Mouse (Mus musculus): ENCODE results near the gene Krr1. TPM values are rescaled to one million over a fixed set of nuclear protein-coding genes. Genes with fewer than 3 reads are reported as not detected.
A peak's percentile ranks its signal among the peaks of the same experiment; 100 is the strongest.

Krr1 gene
- polyA plus RNA-seq, 1 experiment = 3.1 TPM

GRCm38 (mm10) chr10:111971929-111972328 lies 535 bp upstream of the Krr1 start:
- H3K4me1 ChIP-seq (ENCODE audit: control insufficient read depth, insufficient read depth, insufficient read length) = peaks cover 2% of the 10 kb centered on the region; the same call in 1 of the 2 replicates
- 88% methylated on average over 3 of the region's 3 CpGs for WGBS
- H3K36me3 ChIP-seq (ENCODE audit: control insufficient read depth, insufficient read depth, low read length) = 0 out of 2 replicates have a peak, but pooled peaks cover 2% of the 10 kb centered on the region
- H3K4me3 ChIP-seq (ENCODE audit: extremely low read depth, insufficient read depth, insufficient read length) = no peak overlapping the region
- no peaks in the 10 kb centered on the region for H3K27me3 ChIP-seq (ENCODE audit: control insufficient read depth, insufficient read depth, low read length)
- DNase-seq (ENCODE audit: low read depth in 1 of 2, low spot score in 2 of 2) = no peak
- no peak overlapping the region for H3K27ac ChIP-seq (ENCODE audit: insufficient read depth, low read length)
- TF ChIP-seq POLR2A (IDR thresholded peaks at IDR 0.05; ENCODE audit: low read depth, low read length) = no peak
- no peak for TF ChIP-seq CTCF (IDR thresholded peaks at IDR 0.05; ENCODE audit: extremely low read depth, insufficient read depth, insufficient read length, insufficient replicate concordance)

DNA sequence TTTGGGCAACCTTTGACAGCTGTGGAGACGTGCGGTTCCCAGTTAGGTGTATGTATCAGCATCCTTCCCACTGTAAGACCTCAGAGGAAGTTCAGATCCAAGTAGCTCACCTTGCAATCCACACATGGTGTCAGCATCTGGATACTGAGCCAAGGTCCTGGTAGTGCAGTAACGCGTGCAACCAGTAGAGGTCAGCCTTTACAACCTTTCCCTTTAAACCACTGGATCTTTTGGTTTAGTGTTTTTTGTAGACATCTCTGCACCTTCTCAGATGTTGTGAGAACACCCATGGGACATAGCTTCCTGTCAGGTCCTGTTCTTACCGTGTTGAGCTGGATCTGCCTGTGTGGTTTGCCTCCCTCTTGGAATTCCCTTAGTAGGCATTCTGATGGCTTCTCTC lies 5.1 kb downstream of the Krr1 start:
- Histone ChIP-seq H3K4me3 (ENCODE audit: extremely low read depth, insufficient read depth, insufficient read length) (no peak overlapping the region), H3K27ac (ENCODE audit: insufficient read depth, low read length) (no peak overlapping the region), H3K4me1 (ENCODE audit: control insufficient read depth, insufficient read depth, insufficient read length) (peaks cover 2% of the 10 kb centered on the region; the same call in 1 of the 2 replicates), H3K27me3 (ENCODE audit: control insufficient read depth, insufficient read depth, low read length) (no peaks in the 10 kb centered on the region), H3K36me3 (ENCODE audit: control insufficient read depth, insufficient read depth, low read length) (peaks cover 24% of the 10 kb centered on the region)
- TF ChIP-seq POLR2A (IDR thresholded peaks at IDR 0.05; ENCODE audit: low read depth, low read length) (no peak), CTCF (IDR thresholded peaks at IDR 0.05; ENCODE audit: extremely low read depth, insufficient read depth, insufficient read length, insufficient replicate concordance) (peak; percentile 80; the same call in 1 of the 2 replicates)
- 37% methylated on average over 5 of the region's 5 CpGs for WGBS
- DNase-seq (ENCODE audit: low read depth in 1 of 2, low spot score in 2 of 2) = peak in 1 of 2 experiments; percentile 54

DNA sequence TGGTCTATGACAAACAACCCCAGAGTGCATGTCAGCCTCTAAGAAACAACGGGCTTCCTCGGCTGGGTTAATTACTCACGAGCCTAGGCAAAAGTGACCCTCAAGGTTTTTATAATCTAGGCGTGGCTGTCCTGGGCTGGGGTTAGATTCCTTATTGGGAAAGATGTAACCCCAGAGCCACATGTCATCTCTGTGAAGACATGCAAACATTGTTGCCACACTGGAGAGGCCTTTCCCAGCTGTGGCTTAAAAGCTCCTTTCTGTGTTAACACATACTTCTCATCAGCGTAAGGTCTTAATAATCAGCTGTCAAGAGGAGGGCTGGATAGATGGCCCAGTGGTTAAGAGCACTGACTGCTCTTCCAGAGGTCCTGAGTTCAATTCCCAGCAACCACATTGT lies 10.6 kb downstream of the Krr1 start:
- peaks cover 50% of the 10 kb centered on the region for H3K36me3 ChIP-seq (ENCODE audit: control insufficient read depth, insufficient read depth, low read length)
- no peaks in the 10 kb centered on the region for H3K27me3 ChIP-seq (ENCODE audit: control insufficient read depth, insufficient read depth, low read length)
- H3K4me3 ChIP-seq (ENCODE audit: extremely low read depth, insufficient read depth, insufficient read length) = no peak overlapping the region
- TF ChIP-seq CTCF (IDR thresholded peaks at IDR 0.05; ENCODE audit: extremely low read depth, insufficient read depth, insufficient read length, insufficient replicate concordance) = no peak
- no peak for TF ChIP-seq POLR2A (IDR thresholded peaks at IDR 0.05; ENCODE audit: low read depth, low read length)
- DNase-seq (ENCODE audit: low read depth in 1 of 2, low spot score in 2 of 2) = no peak
- no peak overlapping the region for H3K27ac ChIP-seq (ENCODE audit: insufficient read depth, low read length)
- WGBS = 91% methylated on average over 5 of the region's 5 CpGs
- H3K4me1 ChIP-seq (ENCODE audit: control insufficient read depth, insufficient read depth, insufficient read length) = no peaks in the 10 kb centered on the region

DNA sequence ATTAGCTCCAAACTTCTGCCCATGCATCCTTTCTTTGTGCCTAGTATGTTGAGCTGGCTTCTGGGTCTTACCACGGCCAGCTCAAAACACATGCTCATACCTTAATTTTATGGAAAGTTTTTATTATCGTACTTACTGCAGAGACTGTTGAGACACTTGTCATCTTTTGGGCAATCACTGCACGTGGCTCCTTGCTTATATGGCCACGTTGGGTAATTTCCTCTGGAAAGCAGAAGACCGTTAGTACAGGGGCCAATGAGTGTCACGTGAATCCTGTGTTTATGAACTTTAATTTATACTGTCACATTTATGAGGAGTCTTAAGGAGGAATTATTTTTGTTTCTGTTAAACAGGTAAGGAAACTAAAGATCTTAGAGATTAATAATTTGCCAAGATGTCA lies 14.0 kb downstream of the Krr1 start:
- H3K27ac ChIP-seq (ENCODE audit: insufficient read depth, low read length) = no peak overlapping the region
- TF ChIP-seq CTCF (IDR thresholded peaks at IDR 0.05; ENCODE audit: extremely low read depth, insufficient read depth, insufficient read length, insufficient replicate concordance) = no peak
- no peak for TF ChIP-seq POLR2A (IDR thresholded peaks at IDR 0.05; ENCODE audit: low read depth, low read length)

GRCm38 (mm10) chr10:111995803-111996548 lies 23.5 kb downstream of the Krr1 start:
- Histone ChIP-seq H3K4me1 (ENCODE audit: control insufficient read depth, insufficient read depth, insufficient read length) (peaks cover 9% of the 10 kb centered on the region; the same call in 1 of the 2 replicates), H3K27ac (ENCODE audit: insufficient read depth, low read length) (peak overlapping the region; percentile 38), H3K4me3 (ENCODE audit: extremely low read depth, insufficient read depth, insufficient read length) (peak overlapping the region; percentile 55), H3K36me3 (ENCODE audit: control insufficient read depth, insufficient read depth, low read length) (peaks cover 1% of the 10 kb centered on the region), H3K27me3 (ENCODE audit: control insufficient read depth, insufficient read depth, low read length) (no peaks in the 10 kb centered on the region)
- TF ChIP-seq POLR2A (IDR thresholded peaks at IDR 0.05; ENCODE audit: low read depth, low read length) = no peak
- TF ChIP-seq CTCF (IDR thresholded peaks at IDR 0.05; ENCODE audit: extremely low read depth, insufficient read depth, insufficient read length, insufficient replicate concordance) = no peak
- 11% methylated on average over 11 of the region's 11 CpGs for WGBS
- DNase-seq (ENCODE audit: low read depth in 1 of 2, low spot score in 2 of 2) = peak in 1 of 2 experiments; percentile 62

More for the DNA sequence above, 14.0 kb downstream of the Krr1 start:
- DNase-seq (ENCODE audit: low read depth in 1 of 2, low spot score in 2 of 2) = no peak
- Histone ChIP-seq H3K4me3 (ENCODE audit: extremely low read depth, insufficient read depth, insufficient read length) (no peak overlapping the region), H3K4me1 (ENCODE audit: control insufficient read depth, insufficient read depth, insufficient read length) (no peaks in the 10 kb centered on the region), H3K36me3 (ENCODE audit: control insufficient read depth, insufficient read depth, low read length) (peaks cover 47% of the 10 kb centered on the region), H3K27me3 (ENCODE audit: control insufficient read depth, insufficient read depth, low read length) (no peaks in the 10 kb centered on the region)
- 84% methylated on average over 6 of the region's 6 CpGs for WGBS

DNA sequence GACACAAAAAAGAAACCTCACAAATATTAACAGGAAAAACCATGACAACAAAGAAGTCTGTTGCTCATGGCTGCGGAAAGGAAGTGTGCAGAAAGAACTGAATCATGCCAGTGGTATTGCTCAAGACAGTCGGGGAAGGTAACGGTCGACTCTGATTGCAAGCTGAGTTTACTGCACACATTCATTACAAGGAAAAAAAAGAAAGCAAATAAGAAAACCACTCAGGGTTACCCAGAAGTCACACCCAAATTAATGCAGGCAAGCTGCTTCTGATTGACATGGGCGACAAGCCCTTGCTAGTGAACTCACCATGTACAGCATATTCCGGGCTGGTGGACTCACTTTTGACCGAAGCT lies 24.1 kb downstream of the Krr1 start:
- Histone ChIP-seq H3K27me3 (ENCODE audit: control insufficient read depth, insufficient read depth, low read length) (no peaks in the 10 kb centered on the region), H3K4me1 (ENCODE audit: control insufficient read depth, insufficient read depth, insufficient read length) (peaks cover 12% of the 10 kb centered on the region; the same call in 1 of the 2 replicates), H3K27ac (ENCODE audit: insufficient read depth, low read length) (peak overlapping the region; percentile 68; the same call in 1 of the 2 replicates), H3K4me3 (ENCODE audit: extremely low read depth, insufficient read depth, insufficient read length) (peak overlapping the region; percentile 60), H3K36me3 (ENCODE audit: control insufficient read depth, insufficient read depth, low read length) (peaks cover 1% of the 10 kb centered on the region)
- no peak for DNase-seq (ENCODE audit: low read depth in 1 of 2, low spot score in 2 of 2)
- WGBS = 9% methylated on average over 7 of the region's 7 CpGs
- no peak for TF ChIP-seq POLR2A (IDR thresholded peaks at IDR 0.05; ENCODE audit: low read depth, low read length)
- TF ChIP-seq CTCF (IDR thresholded peaks at IDR 0.05; ENCODE audit: extremely low read depth, insufficient read depth, insufficient read length, insufficient replicate concordance) = no peak

DNA sequence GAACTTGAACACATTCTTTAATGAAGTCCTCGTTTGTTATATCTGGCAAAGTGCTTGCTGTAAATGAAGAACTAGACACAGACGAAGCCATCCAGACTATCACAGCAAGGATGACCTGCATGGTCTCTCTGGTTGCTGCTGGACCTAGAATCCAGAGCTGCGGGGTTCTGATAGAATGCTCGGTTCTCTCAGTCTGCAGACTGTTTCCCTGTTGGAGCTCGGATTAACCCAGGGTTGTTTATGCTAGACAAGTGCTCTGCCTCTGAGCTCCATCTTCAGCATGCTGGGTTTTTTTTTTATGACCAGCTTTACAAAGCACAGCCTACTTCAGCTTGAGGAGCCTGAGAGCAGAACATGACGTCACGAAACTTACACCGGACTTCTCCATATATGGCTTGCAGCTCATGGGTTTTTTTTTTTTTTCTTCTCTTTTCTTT lies 24.5 kb downstream of the Krr1 start:
- peaks cover 1% of the 10 kb centered on the region for H3K36me3 ChIP-seq (ENCODE audit: control insufficient read depth, insufficient read depth, low read length)
- no peak for TF ChIP-seq POLR2A (IDR thresholded peaks at IDR 0.05; ENCODE audit: low read depth, low read length)
- peak; percentile 28 to 78 for DNase-seq (ENCODE audit: low read depth in 1 of 2, low spot score in 2 of 2)
- peak overlapping the region; percentile 60 for H3K4me3 ChIP-seq (ENCODE audit: extremely low read depth, insufficient read depth, insufficient read length)
- peaks cover 12% of the 10 kb centered on the region; the same call in 1 of the 2 replicates for H3K4me1 ChIP-seq (ENCODE audit: control insufficient read depth, insufficient read depth, insufficient read length)
- no peaks in the 10 kb centered on the region for H3K27me3 ChIP-seq (ENCODE audit: control insufficient read depth, insufficient read depth, low read length)
- peak overlapping the region; percentile 68 for H3K27ac ChIP-seq (ENCODE audit: insufficient read depth, low read length)
- WGBS = 4% methylated on average over 8 of the region's 8 CpGs
